Mouse (Mus musculus) stomach, embryonic 16.5 days (tissue): Measurements from ENCODE around the gene Ccng1. TPM values are rescaled to one million over a fixed set of nuclear protein-coding genes. Genes with fewer than 3 reads are reported as not detected.

ENCODE experiments used
- polyA plus RNA-seq: library from polyadenylated mRNA; unstranded; fragments of >200 nt; fragmentation: Nextera tagmentation; extraction: Ambion mirVana; gene quantifications from 2 replicates; pipeline ENCODE4 v1.2.1, GENCODE M21; 2015

Gene Ccng1
- polyA plus RNA-seq, 1 experiment from 2014 or later, result 75.7 TPM

Other genes with a start within 250 kb of the Ccng1 start
- gene Mat2b, start 60.1 kb downstream of the Ccng1 start, polyA plus RNA-seq, result 94.3 and 96.9 TPM in 2 replicates
- gene Hmmr, start 21.9 kb downstream of the Ccng1 start, polyA plus RNA-seq, result 38.4 and 41.1 TPM in 2 replicates
- gene Nudcd2, start 21.6 kb downstream of the Ccng1 start, polyA plus RNA-seq, result 121 and 129 TPM in 2 replicates